8 mouse cellular contexts compared by ENCODE assay signal in the genomic region with DNA sequence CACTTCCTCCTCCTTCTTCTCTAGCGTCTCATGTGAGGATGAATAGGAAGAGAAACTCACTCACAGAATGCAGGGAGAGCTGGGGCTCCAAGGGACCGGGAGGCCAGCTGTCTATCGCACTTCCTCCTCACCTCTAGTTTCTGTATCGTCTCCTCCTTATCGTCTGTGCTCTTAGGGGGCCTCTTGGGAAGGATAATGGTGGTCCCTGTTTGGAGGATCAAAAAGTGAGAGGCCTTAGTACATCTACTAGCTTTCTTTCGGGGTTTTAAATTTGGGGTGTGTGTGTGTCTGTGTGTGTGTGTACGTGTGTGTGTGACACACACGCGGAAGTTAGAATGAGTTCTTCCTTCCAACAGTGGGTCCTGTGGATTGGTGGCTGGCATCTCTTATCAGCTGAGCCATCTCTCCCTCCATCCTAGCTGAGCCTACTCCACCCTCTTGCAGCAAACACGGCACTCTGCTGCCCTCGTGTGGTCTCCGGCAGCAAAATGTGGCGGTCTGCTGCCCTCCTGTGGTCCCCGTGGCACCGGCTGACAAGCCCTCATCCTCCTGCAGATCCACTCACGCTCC. TPM values are rescaled to one million over a fixed set of nuclear protein-coding genes. Genes with fewer than 3 reads are reported as not detected.
DNase-seq lines count a peak whose midpoint lies in the region; ATAC-seq lines count a peak whose summit lies in the region.

No protein-coding gene starts in this region.

- H3K36me3 ChIP-seq in hindbrain, embryonic 14.5 days (replicated peaks; ENCODE audit: control insufficient read depth, insufficient read depth): 0 out of 2 replicates have a peak, but pooled peaks cover 4% of the 10 kb centered on the region

- H3K27ac ChIP-seq in hindbrain, embryonic 14.5 days: no peak overlapping the region

- H3K27me3 ChIP-seq in hindbrain, embryonic 14.5 days (ENCODE audit: control insufficient read depth, insufficient read depth, low read length): 0 out of 2 replicates have a peak, but pooled peaks cover 2% of the 10 kb centered on the region

- peak overlapping the region; percentile 21 for H3K4me3 ChIP-seq in hindbrain, embryonic 14.5 days (replicated peaks; ENCODE audit: low read length)

- peak overlapping the region; percentile 58 for H3K9ac ChIP-seq in hindbrain, embryonic 14.5 days

- peaks cover 14% of the 10 kb centered on the region; the same call in 1 of the 2 replicates for H3K4me1 ChIP-seq in hindbrain, embryonic 14.5 days (replicated peaks; ENCODE audit: control insufficient read depth, insufficient read depth, low read length)

- peak overlapping the region; percentile 55 for H3K4me2 ChIP-seq in hindbrain, embryonic 14.5 days (replicated peaks)

- DNase-seq in R1 (ENCODE audit: low read depth, low spot score): peak; percentile 90
- peak; percentile 95 to 96 for DNase-seq in cerebellum, postnatal 25 days
- DNase-seq in frontal cortex, postnatal 25 days (ENCODE audit: low spot score in 2 of 2): peak; percentile 85 to 95
- peak; percentile 93 for DNase-seq in hindbrain, embryonic 14.5 days (ENCODE audit: low spot score)
- DNase-seq in left cerebral cortex, adult 11 months (ENCODE audit: low spot score): peak; percentile 88
- DNase-seq in lung, postnatal 36 days: peak; percentile 94
- peak; percentile 94 for DNase-seq in retina, embryonic 14.5 days (ENCODE audit: low spot score)
- DNase-seq in thymus, postnatal 36 days: peak; percentile 88 to 90

- H3K9me3 ChIP-seq in hindbrain, embryonic 14.5 days (ENCODE audit: control insufficient read depth, low read length): no peaks in the 10 kb centered on the region

- WGBS in hindbrain, embryonic 14.5 days: 9% methylated on average over 15 of the region's 16 CpGs

- ATAC-seq in hindbrain, embryonic 14.5 days (ENCODE audit: low FRiP score): peak; percentile 79

RNA-seq across cellular contexts. Expression of gene Gm16253, which starts 3.2 kb away (rescaled TPM):
- 0.39 TPM in 1 of 2 replicates, not detected in the other for polyA plus RNA-seq in hindbrain, embryonic 14.5 days (2014; fragmentation: Nextera tagmentation; extraction: Ambion mirVana)

RNA-seq across cellular contexts. Expression of gene Polr3gl, which starts 14.0 kb away (rescaled TPM):
- 11.0 and 18.5 TPM in 2 replicates for polyA plus RNA-seq in hindbrain, embryonic 14.5 days (2014; fragmentation: Nextera tagmentation; extraction: Ambion mirVana)

RNA-seq across cellular contexts. Expression of gene Ankrd34a, which starts 16.5 kb away (rescaled TPM):
- polyA plus RNA-seq in hindbrain, embryonic 14.5 days (2014; fragmentation: Nextera tagmentation; extraction: Ambion mirVana): 17.5 and 22.3 TPM in 2 replicates

RNA-seq across cellular contexts. Expression of gene Lix1l, which starts 21.0 kb away (rescaled TPM):
- 6.1 and 6.4 TPM in 2 replicates for polyA plus RNA-seq in hindbrain, embryonic 14.5 days (2014; fragmentation: Nextera tagmentation; extraction: Ambion mirVana)

RNA-seq across cellular contexts. Expression of gene Txnip, which starts 22.2 kb away (rescaled TPM):
- polyA plus RNA-seq in hindbrain, embryonic 14.5 days (2014; fragmentation: Nextera tagmentation; extraction: Ambion mirVana): 53.2 and 71.4 TPM in 2 replicates
